Mouse (Mus musculus): ENCODE measurements around the gene Rimbp2. TPM values are rescaled to one million over a fixed set of nuclear protein-coding genes. Genes with fewer than 3 reads are reported as not detected.

The Rimbp2 gene
- total and polyA plus RNA-seq, 2 experiments from 2014 or later, result 0.03 TPM; not detected in 1

- H3K4me1 ChIP-seq (ENCODE audit: control insufficient read depth, insufficient read depth), result no peaks in the 10 kb centered on the region
- DNase-seq (ENCODE audit: low spot score), result no peak
- no peak overlapping the region for H3K4me3 ChIP-seq (ENCODE audit: low read depth, low read length)
- no peaks in the 10 kb centered on the region for H3K36me3 ChIP-seq (replicated peaks; ENCODE audit: control insufficient read depth, insufficient read depth, low read length)
- TF ChIP-seq EP300 (IDR thresholded peaks at IDR 0.05; ENCODE audit: low read depth) (no peak), CTCF (IDR thresholded peaks at IDR 0.05; ENCODE audit: low read depth) (no peak)
- no peak overlapping the region for H3K9ac ChIP-seq (replicated peaks; ENCODE audit: low read depth, low read length)
- ATAC-seq (ENCODE audit: insufficient read depth, low read depth), result no peak
- no peak overlapping the region for H3K4me2 ChIP-seq (ENCODE audit: low read depth, low read length)
- H3K27ac ChIP-seq (ENCODE audit: low read depth), result no peak overlapping the region
- no peaks in the 10 kb centered on the region for H3K27me3 ChIP-seq (ENCODE audit: control insufficient read depth, insufficient read depth, low read length)
- WGBS, result 90% methylated on average over 3 of the region's 3 CpGs
- H3K9me3 ChIP-seq (replicated peaks; ENCODE audit: control insufficient read depth, low read length), result no peaks in the 10 kb centered on the region
Observed at GRCm38 (mm10) chr5:128912374-128912773, 40.9 kb downstream of the Rimbp2 start.

GRCm38 (mm10) chr5:128911593-128911992, 41.7 kb downstream of the Rimbp2 start:
- H3K27ac ChIP-seq (ENCODE audit: low read depth), result no peak overlapping the region
- no peak for ATAC-seq (ENCODE audit: insufficient read depth, low read depth)
- WGBS, result 58% methylated on average over 8 of the region's 9 CpGs
- no peak for DNase-seq (ENCODE audit: low spot score)
- H3K4me2 ChIP-seq (ENCODE audit: low read depth, low read length), result no peak overlapping the region
- H3K4me3 ChIP-seq (ENCODE audit: low read depth, low read length), result no peak overlapping the region
- no peaks in the 10 kb centered on the region for H3K4me1 ChIP-seq (ENCODE audit: control insufficient read depth, insufficient read depth)
- H3K9ac ChIP-seq (replicated peaks; ENCODE audit: low read depth, low read length), result no peak overlapping the region
- H3K9me3 ChIP-seq (replicated peaks; ENCODE audit: control insufficient read depth, low read length), result no peaks in the 10 kb centered on the region
- H3K36me3 ChIP-seq (replicated peaks; ENCODE audit: control insufficient read depth, insufficient read depth, low read length), result no peaks in the 10 kb centered on the region
- H3K27me3 ChIP-seq (ENCODE audit: control insufficient read depth, insufficient read depth, low read length), result no peaks in the 10 kb centered on the region
- no peak for TF ChIP-seq CTCF (IDR thresholded peaks at IDR 0.05; ENCODE audit: low read depth)
- TF ChIP-seq EP300 (IDR thresholded peaks at IDR 0.05; ENCODE audit: low read depth), result no peak

- H3K4me3 ChIP-seq (ENCODE audit: low read depth, low read length), result no peak overlapping the region
- TF ChIP-seq EP300 (IDR thresholded peaks at IDR 0.05; ENCODE audit: low read depth) (no peak), CTCF (IDR thresholded peaks at IDR 0.05; ENCODE audit: low read depth) (no peak)
- H3K4me1 ChIP-seq (ENCODE audit: control insufficient read depth, insufficient read depth), result no peaks in the 10 kb centered on the region
- no peaks in the 10 kb centered on the region for H3K36me3 ChIP-seq (replicated peaks; ENCODE audit: control insufficient read depth, insufficient read depth, low read length)
- no peak overlapping the region for H3K9ac ChIP-seq (replicated peaks; ENCODE audit: low read depth, low read length)
- DNase-seq (ENCODE audit: low spot score) (no peak), ATAC-seq (ENCODE audit: insufficient read depth, low read depth) (no peak)
- no peak overlapping the region for H3K27ac ChIP-seq (ENCODE audit: low read depth)
- H3K9me3 ChIP-seq (replicated peaks; ENCODE audit: control insufficient read depth, low read length), result no peaks in the 10 kb centered on the region
- whole genome bisulfite sequencing, result 37% methylated on average over 5 of the region's 5 CpGs
- no peaks in the 10 kb centered on the region for H3K27me3 ChIP-seq (ENCODE audit: control insufficient read depth, insufficient read depth, low read length)
- no peak overlapping the region for H3K4me2 ChIP-seq (ENCODE audit: low read depth, low read length)
Observed at GRCm38 (mm10) chr5:128904113-128904512, 49.2 kb downstream of the Rimbp2 start.

GRCm38 (mm10) chr5:128903120-128903519, 50.2 kb downstream of the Rimbp2 start:
- Histone ChIP-seq H3K36me3 (replicated peaks; ENCODE audit: control insufficient read depth, insufficient read depth, low read length) (no peaks in the 10 kb centered on the region), H3K4me1 (ENCODE audit: control insufficient read depth, insufficient read depth) (no peaks in the 10 kb centered on the region), H3K27me3 (ENCODE audit: control insufficient read depth, insufficient read depth, low read length) (no peaks in the 10 kb centered on the region), H3K9ac (replicated peaks; ENCODE audit: low read depth, low read length) (no peak overlapping the region), H3K4me2 (ENCODE audit: low read depth, low read length) (no peak overlapping the region), H3K9me3 (replicated peaks; ENCODE audit: control insufficient read depth, low read length) (no peaks in the 10 kb centered on the region), H3K4me3 (ENCODE audit: low read depth, low read length) (no peak overlapping the region), H3K27ac (ENCODE audit: low read depth) (no peak overlapping the region)
- ATAC-seq (ENCODE audit: insufficient read depth, low read depth) (no peak), DNase-seq (ENCODE audit: low spot score) (no peak)
- TF ChIP-seq CTCF (IDR thresholded peaks at IDR 0.05; ENCODE audit: low read depth), result no peak
- TF ChIP-seq EP300 (IDR thresholded peaks at IDR 0.05; ENCODE audit: low read depth), result no peak
- WGBS, result 68% methylated on average over 12 of the region's 12 CpGs

GRCm38 (mm10) chr5:128899971-128900370, 53.3 kb downstream of the Rimbp2 start:
- H3K36me3 ChIP-seq (replicated peaks; ENCODE audit: control insufficient read depth, insufficient read depth, low read length), result no peaks in the 10 kb centered on the region
- WGBS, result 72% methylated on average over 13 of the region's 13 CpGs
- TF ChIP-seq EP300 (IDR thresholded peaks at IDR 0.05; ENCODE audit: low read depth) (no peak), CTCF (IDR thresholded peaks at IDR 0.05; ENCODE audit: low read depth) (no peak)
- DNase-seq (ENCODE audit: low spot score) (no peak), ATAC-seq (ENCODE audit: insufficient read depth, low read depth) (no peak)
- H3K27ac ChIP-seq (ENCODE audit: low read depth), result no peak overlapping the region
- no peaks in the 10 kb centered on the region for H3K9me3 ChIP-seq (replicated peaks; ENCODE audit: control insufficient read depth, low read length)
- no peaks in the 10 kb centered on the region for H3K27me3 ChIP-seq (ENCODE audit: control insufficient read depth, insufficient read depth, low read length)
- no peak overlapping the region for H3K9ac ChIP-seq (replicated peaks; ENCODE audit: low read depth, low read length)
- H3K4me3 ChIP-seq (ENCODE audit: low read depth, low read length), result no peak overlapping the region
- no peaks in the 10 kb centered on the region for H3K4me1 ChIP-seq (ENCODE audit: control insufficient read depth, insufficient read depth)
- no peak overlapping the region for H3K4me2 ChIP-seq (ENCODE audit: low read depth, low read length)

GRCm38 (mm10) chr5:128894921-128895320, 58.4 kb downstream of the Rimbp2 start:
- no peaks in the 10 kb centered on the region for H3K36me3 ChIP-seq (replicated peaks; ENCODE audit: control insufficient read depth, insufficient read depth, low read length)
- no peak overlapping the region for H3K9ac ChIP-seq (replicated peaks; ENCODE audit: low read depth, low read length)
- no peaks in the 10 kb centered on the region for H3K4me1 ChIP-seq (ENCODE audit: control insufficient read depth, insufficient read depth)
- no peak overlapping the region for H3K4me3 ChIP-seq (ENCODE audit: low read depth, low read length)
- no peak for TF ChIP-seq EP300 (IDR thresholded peaks at IDR 0.05; ENCODE audit: low read depth)
- no peak overlapping the region for H3K27ac ChIP-seq (ENCODE audit: low read depth)
- no peak overlapping the region for H3K4me2 ChIP-seq (ENCODE audit: low read depth, low read length)
- H3K27me3 ChIP-seq (ENCODE audit: control insufficient read depth, insufficient read depth, low read length), result no peaks in the 10 kb centered on the region
- ATAC-seq (ENCODE audit: insufficient read depth, low read depth) (no peak), DNase-seq (ENCODE audit: low spot score) (no peak)
- no peaks in the 10 kb centered on the region for H3K9me3 ChIP-seq (replicated peaks; ENCODE audit: control insufficient read depth, low read length)
- 72% methylated on average over 5 of the region's 5 CpGs for WGBS

Data from heart, postnatal 0 days (tissue).